Comparison of ENCODE assay signal across 7 mouse cellular contexts in genomic region chr15:11996883-11997282, GRCm38 (mm10). TPM values are rescaled to one million over a fixed set of nuclear protein-coding genes. Genes with fewer than 3 reads are reported as not detected.
A peak's percentile ranks its signal among the peaks of the same experiment; 100 is the strongest.
DNase-seq lines count a peak whose midpoint lies in the region; ATAC-seq and TF ChIP-seq lines count a peak whose summit lies in the region.

Gene Sub1, minus strand, starts transcription at chr15:11996983.

- peaks cover 19% of the 10 kb centered on the region for H3K79me3 ChIP-seq in C2C12 (ENCODE audit: low read depth)

- H3K4me3 ChIP-seq in C2C12 (ENCODE audit: insufficient read depth, poor library complexity, severe bottlenecking) (peak within 1 kb of the TSS; percentile 99), ES-Bruce4 (ENCODE audit: low read depth, low read length) (peak within 1 kb of the TSS; percentile 97)
- H3K4me3 ChIP-seq in forebrain, embryonic 12.5 days (replicated peaks) = peak within 1 kb of the TSS; percentile 97
- H3K4me3 ChIP-seq in hindbrain, embryonic 10.5 days = peak within 1 kb of the TSS; percentile 98
- H3K4me3 ChIP-seq in liver, embryonic 13.5 days (replicated peaks) = peak within 1 kb of the TSS; percentile 100
- peak within 1 kb of the TSS; percentile 100 for H3K4me3 ChIP-seq in stomach, postnatal 0 days (ENCODE audit: low read depth, low read length)

- no peaks in the 10 kb centered on the region for H3K4me1 ChIP-seq in ES-Bruce4 (ENCODE audit: control insufficient read depth, insufficient read depth, low read length)
- H3K4me1 ChIP-seq in forebrain, embryonic 12.5 days = peaks cover 24% of the 10 kb centered on the region
- H3K4me1 ChIP-seq in hindbrain, embryonic 10.5 days (replicated peaks) = peaks cover 23% of the 10 kb centered on the region
- peaks cover 28% of the 10 kb centered on the region for H3K4me1 ChIP-seq in liver, embryonic 13.5 days (replicated peaks)
- no peaks in the 10 kb centered on the region for H3K4me1 ChIP-seq in stomach, postnatal 0 days (replicated peaks; ENCODE audit: control insufficient read depth, insufficient read depth)

- H3K4me2 ChIP-seq in forebrain, embryonic 12.5 days = peak within 1 kb of the TSS; percentile 83
- peak within 1 kb of the TSS; percentile 93 for H3K4me2 ChIP-seq in liver, embryonic 13.5 days
- H3K4me2 ChIP-seq in stomach, postnatal 0 days (replicated peaks; ENCODE audit: low read depth) = peak within 1 kb of the TSS; percentile 88; the same call in 1 of the 2 replicates

- no peak for TF ChIP-seq EP300 in ES-Bruce4 (IDR thresholded peaks at IDR 0.05; ENCODE audit: insufficient read depth, low read depth, low read length)
- no peak for TF ChIP-seq EP300 in stomach, postnatal 0 days (optimal IDR thresholded peaks at IDR 0.05)

- H3K27me3 ChIP-seq in C2C12 (ENCODE audit: control insufficient read depth, insufficient read depth, insufficient read length) = no peaks in the 10 kb centered on the region
- H3K27me3 ChIP-seq in ES-Bruce4 (ENCODE audit: control insufficient read depth, insufficient read depth, low read length, poor library complexity, severe bottlenecking) = no peaks in the 10 kb centered on the region
- H3K27me3 ChIP-seq in forebrain, embryonic 12.5 days = no peaks in the 10 kb centered on the region
- H3K27me3 ChIP-seq in hindbrain, embryonic 10.5 days (ENCODE audit: insufficient read depth, poor library complexity, severe bottlenecking) = no peaks in the 10 kb centered on the region
- H3K27me3 ChIP-seq in liver, embryonic 13.5 days = no peaks in the 10 kb centered on the region
- H3K27me3 ChIP-seq in stomach, postnatal 0 days (ENCODE audit: control insufficient read depth, insufficient read depth, low read length) = no peaks in the 10 kb centered on the region

- H3K79me2 ChIP-seq in C2C12 (ENCODE audit: control insufficient read depth, insufficient read depth) = peaks cover 34% of the 10 kb centered on the region

- no peak for DNase-seq in hindbrain, embryonic 10.5 days (ENCODE audit: low spot score)
- DNase-seq in liver, embryonic 13.5 days = no peak
- no peak for DNase-seq in stomach, postnatal 0 days (ENCODE audit: low spot score)
- no peak for DNase-seq in B cell, adult 2 months

- no peak for TF ChIP-seq POLR2A in ES-Bruce4 (IDR thresholded peaks at IDR 0.05; ENCODE audit: insufficient read depth, low read length)

- H3K9ac ChIP-seq in ES-Bruce4 (ENCODE audit: low read depth, poor library complexity, severe bottlenecking) = peak within 1 kb of the TSS; percentile 97
- peak within 1 kb of the TSS; percentile 94 for H3K9ac ChIP-seq in forebrain, embryonic 12.5 days
- H3K9ac ChIP-seq in liver, embryonic 13.5 days = peak within 1 kb of the TSS; percentile 99
- H3K9ac ChIP-seq in stomach, postnatal 0 days (ENCODE audit: low read length) = peak within 1 kb of the TSS; percentile 99

- TF ChIP-seq CTCF in C2C12 (IDR thresholded peaks at IDR 0.05; ENCODE audit: control insufficient read depth, insufficient read depth, insufficient read length) (no peak), ES-Bruce4 (IDR thresholded peaks at IDR 0.05; ENCODE audit: low read depth, low read length) (no peak)
- TF ChIP-seq CTCF in stomach, postnatal 0 days (IDR thresholded peaks at IDR 0.05; ENCODE audit: low read depth) = no peak

- no peak within 1 kb of the TSS for H3K27ac ChIP-seq in ES-Bruce4 (ENCODE audit: insufficient read depth, low read length)
- peak within 1 kb of the TSS; percentile 89 for H3K27ac ChIP-seq in forebrain, embryonic 12.5 days
- peak within 1 kb of the TSS; percentile 94 for H3K27ac ChIP-seq in hindbrain, embryonic 10.5 days
- peak within 1 kb of the TSS; percentile 82; the same call in 1 of the 2 replicates for H3K27ac ChIP-seq in liver, embryonic 13.5 days
- peak within 1 kb of the TSS; percentile 94 for H3K27ac ChIP-seq in stomach, postnatal 0 days (replicated peaks)

- H3K36me3 ChIP-seq in C2C12 (ENCODE audit: control insufficient read depth, insufficient read depth) = peaks cover 24% of the 10 kb centered on the region
- peaks cover 20% of the 10 kb centered on the region for H3K36me3 ChIP-seq in ES-Bruce4 (ENCODE audit: control insufficient read depth, insufficient read depth, low read length, poor library complexity, severe bottlenecking)
- peaks cover 7% of the 10 kb centered on the region for H3K36me3 ChIP-seq in forebrain, embryonic 12.5 days (replicated peaks)
- H3K36me3 ChIP-seq in hindbrain, embryonic 10.5 days = peaks cover 17% of the 10 kb centered on the region
- peaks cover 14% of the 10 kb centered on the region for H3K36me3 ChIP-seq in liver, embryonic 13.5 days
- H3K36me3 ChIP-seq in stomach, postnatal 0 days (ENCODE audit: control insufficient read depth, insufficient read depth, low read length) = no peaks in the 10 kb centered on the region

- H3ac ChIP-seq in C2C12 (ENCODE audit: control insufficient read depth, insufficient read length, low read depth) = peak within 1 kb of the TSS; percentile 88

- no peaks in the 10 kb centered on the region for H3K9me3 ChIP-seq in ES-Bruce4 (replicated peaks; ENCODE audit: control insufficient read depth, insufficient read depth, low read length, poor library complexity, severe bottlenecking)
- H3K9me3 ChIP-seq in forebrain, embryonic 12.5 days = no peaks in the 10 kb centered on the region
- no peaks in the 10 kb centered on the region for H3K9me3 ChIP-seq in hindbrain, embryonic 10.5 days
- H3K9me3 ChIP-seq in liver, embryonic 13.5 days (replicated peaks) = no peaks in the 10 kb centered on the region
- no peaks in the 10 kb centered on the region for H3K9me3 ChIP-seq in stomach, postnatal 0 days (ENCODE audit: control insufficient read depth, low read length)

- no peak for ATAC-seq in forebrain, embryonic 12.5 days (ENCODE audit: low FRiP score)
- no peak for ATAC-seq in liver, embryonic 13.5 days (ENCODE audit: low read depth)
- no peak for ATAC-seq in stomach, postnatal 0 days (ENCODE audit: low FRiP score, low TSS enrichment)

- WGBS in forebrain, embryonic 12.5 days = 95% methylated on average over 7 of the region's 7 CpGs
- WGBS in hindbrain, embryonic 10.5 days = 91% methylated on average over 7 of the region's 7 CpGs
- WGBS in liver, embryonic 13.5 days (ENCODE audit: insufficient replicate concordance) = 82% methylated on average over 7 of the region's 7 CpGs
- whole genome bisulfite sequencing in stomach, postnatal 0 days = 90% methylated on average over 7 of the region's 7 CpGs

TF ChIP-seq in C2C12, 6 proteins besides CTCF, POLR2A, EP300 and RAD21:
- TF ChIP-seq FOSL1 (IDR thresholded peaks at IDR 0.05; ENCODE audit: insufficient read depth, low read length, poor library complexity, severe bottlenecking) = no peak
- TF ChIP-seq MYOD1 (IDR thresholded peaks at IDR 0.05; ENCODE audit: control insufficient read depth, insufficient read length, low read depth) = no peak
- no peak for TF ChIP-seq MYOG (IDR thresholded peaks at IDR 0.05; ENCODE audit: control insufficient read depth, extremely low read depth, insufficient read length)
- no peak for TF ChIP-seq CEBPB (IDR thresholded peaks at IDR 0.05; ENCODE audit: low read depth)
- TF ChIP-seq MAX (IDR thresholded peaks at IDR 0.05) = no peak
- TF ChIP-seq USF1 (IDR thresholded peaks at IDR 0.05; ENCODE audit: low read depth) = no peak
TF ChIP-seq in C2C12: peak in this region for 0.

RNA-seq across cellular contexts. Expression of gene Sub1, which starts in this region (rescaled TPM):
- 106 TPM for polyA plus RNA-seq in C2C12 (2012; fragmentation: generic; extraction: Trizol)
- polyA plus RNA-seq in ES-Bruce4 (2011; ENCODE audit: insufficient read depth, insufficient read length, low read depth, missing spikeins) = 508 and 525 TPM in 2 replicates
- polyA plus RNA-seq in forebrain, embryonic 12.5 days (2016; fragmentation: Nextera tagmentation; extraction: Ambion mirVana) = 666 and 676 TPM in 2 replicates
- 697 and 720 TPM in 2 replicates for polyA plus RNA-seq in hindbrain, embryonic 10.5 days (2016; fragmentation: Nextera tagmentation; extraction: Ambion mirVana)
- 383 and 465 TPM in 2 replicates for polyA plus RNA-seq in liver, embryonic 13.5 days (2015; fragmentation: Nextera tagmentation; extraction: Ambion mirVana)
- polyA plus RNA-seq in stomach, postnatal 0 days (2015; fragmentation: Nextera tagmentation; extraction: Ambion mirVana) = 519 and 531 TPM in 2 replicates
